Mouse (Mus musculus) E14TG2a.4 (cell line): ENCODE data around the gene Panx3.

Source experiments
- CTCF ChIP-seq: conservative IDR thresholded peaks from 2 replicates; pipeline ENCODE4 v1.5.1; 2014; ENCODE audit warnings: low read length
- POU5F1 ChIP-seq: IDR thresholded peaks from 2 replicates; pipeline ENCODE4 v1.6.1; 2014; ENCODE audit warnings: low read length, borderline replicate concordance

GRCm38 (mm10) chr9:37615220-37615619 lies 53.8 kb downstream of the Panx3 start:
- TF ChIP-seq CTCF (no peak), POU5F1 (no peak)
